Mouse (Mus musculus) gastrocnemius, postnatal 10 days (tissue): ENCODE measurements at regions not wholly inside any gene's neighbourhood (a gene's known extent, or its start where the extent isn't known, plus 50 kb on each side); places are given as distances from the start of the nearest gene placed in this dataset.

Experiments
- DNase-seq: peaks from one replicate; pipeline ENCODE4 v3.0.0; 2021; ENCODE audit warnings: mixed read lengths

DNA sequence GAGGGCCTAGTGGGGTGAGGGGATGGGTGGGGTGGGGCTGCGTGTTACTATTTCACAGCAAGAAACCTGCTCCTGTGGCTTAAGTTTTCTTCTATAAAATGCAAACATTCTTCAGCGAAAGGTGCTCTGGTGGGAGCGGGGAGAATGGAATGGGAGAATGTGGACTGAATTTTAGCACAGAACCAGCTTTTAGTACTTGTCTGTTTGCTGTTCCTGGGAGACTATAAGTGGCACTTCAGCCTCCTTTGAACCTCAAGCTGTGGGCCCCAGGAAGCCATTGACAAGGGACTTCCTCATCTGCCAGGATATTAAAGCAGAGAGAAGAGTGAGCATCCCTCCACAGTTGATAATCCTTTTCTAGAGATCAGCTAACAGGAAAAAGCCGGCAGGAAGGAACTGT, 580.2 kb downstream of the Zfp706 start:
- DNase-seq, result no peak

DNA sequence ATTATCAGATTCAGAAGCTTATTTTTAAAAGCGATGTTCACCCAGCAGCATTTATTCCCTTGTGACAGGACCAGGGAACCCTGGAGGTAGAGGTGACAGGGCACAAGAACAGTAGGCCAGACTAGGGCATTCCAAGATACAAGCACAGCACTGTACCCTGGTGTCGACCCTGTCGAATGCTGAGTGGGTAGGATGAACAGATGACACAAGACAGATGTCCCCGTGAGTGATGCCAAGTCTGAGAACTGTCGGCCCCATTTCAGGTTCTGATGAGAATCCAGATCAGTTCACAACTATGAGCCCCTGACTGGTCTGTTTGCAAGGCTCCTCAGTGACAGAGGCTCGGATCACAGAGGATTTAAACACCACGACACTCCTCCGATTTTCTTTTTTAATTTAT, 581.7 kb downstream of the Zfp706 start:
- no peak for DNase-seq

DNA sequence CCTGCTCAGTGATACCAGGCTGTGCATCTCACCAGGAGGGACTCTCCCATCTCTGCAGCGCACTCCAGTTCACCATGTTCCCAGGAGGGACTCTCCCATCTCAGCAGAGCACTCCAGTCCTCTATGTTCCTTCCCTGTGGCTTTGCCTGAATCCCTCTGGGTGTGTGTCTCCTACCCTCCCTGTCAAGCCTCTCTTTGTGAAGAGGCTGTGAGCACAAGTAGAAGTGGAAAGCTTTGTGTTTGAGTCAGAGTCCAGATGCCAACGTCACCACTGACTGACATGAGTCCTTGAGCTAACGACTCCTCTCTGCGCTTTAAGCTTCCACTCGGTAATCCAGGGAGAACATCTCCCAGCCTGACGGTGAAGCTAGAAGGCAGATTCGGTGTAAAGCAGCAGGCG, 583.5 kb downstream of the Zfp706 start:
- no peak for DNase-seq

DNA sequence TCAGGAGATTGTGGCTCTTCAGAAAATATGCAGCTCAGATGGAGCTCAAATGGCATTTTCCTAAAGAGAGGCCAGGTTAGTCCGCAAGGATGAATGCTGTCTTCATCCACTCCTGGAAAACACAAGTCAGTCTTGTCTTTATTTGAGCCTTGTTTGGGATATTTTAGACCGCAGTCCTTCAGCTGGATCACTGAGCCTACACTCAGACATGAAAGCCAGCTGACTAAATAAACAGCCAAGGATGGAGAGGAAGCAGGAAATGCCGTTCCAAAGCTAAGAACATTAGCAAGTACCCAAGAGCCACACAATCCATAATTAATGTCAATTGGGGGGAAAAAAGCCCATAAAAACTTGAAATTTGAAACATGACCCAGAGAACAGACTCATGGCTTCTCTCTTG, 584.8 kb downstream of the Zfp706 start:
- no peak for DNase-seq

DNA sequence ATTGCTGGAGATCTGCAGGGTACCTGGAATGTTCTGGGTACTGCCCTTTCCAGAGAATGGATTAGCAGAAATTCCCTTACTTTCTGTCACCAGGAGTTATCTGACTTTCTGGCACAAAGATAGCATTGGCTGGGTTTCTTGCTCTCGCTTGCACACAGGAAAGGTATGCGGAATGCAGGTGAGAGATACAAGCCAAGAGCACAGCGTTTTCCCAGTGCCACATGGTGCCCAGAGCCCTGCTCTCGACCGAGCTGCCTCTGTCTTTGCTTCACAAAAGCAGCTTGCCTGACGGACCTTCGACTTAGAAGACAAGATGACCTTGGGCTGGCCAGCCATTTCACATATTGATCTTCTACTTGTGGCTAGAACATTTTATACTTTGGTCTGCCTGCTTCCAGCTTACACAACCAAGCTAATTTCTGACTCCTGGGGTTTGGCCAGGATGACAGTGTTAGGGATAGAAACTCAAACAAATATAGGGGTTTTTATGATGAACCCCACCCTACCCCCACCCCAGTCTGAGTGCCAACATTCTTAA, 587.6 kb downstream of the Zfp706 start:
- no peak for DNase-seq

DNA sequence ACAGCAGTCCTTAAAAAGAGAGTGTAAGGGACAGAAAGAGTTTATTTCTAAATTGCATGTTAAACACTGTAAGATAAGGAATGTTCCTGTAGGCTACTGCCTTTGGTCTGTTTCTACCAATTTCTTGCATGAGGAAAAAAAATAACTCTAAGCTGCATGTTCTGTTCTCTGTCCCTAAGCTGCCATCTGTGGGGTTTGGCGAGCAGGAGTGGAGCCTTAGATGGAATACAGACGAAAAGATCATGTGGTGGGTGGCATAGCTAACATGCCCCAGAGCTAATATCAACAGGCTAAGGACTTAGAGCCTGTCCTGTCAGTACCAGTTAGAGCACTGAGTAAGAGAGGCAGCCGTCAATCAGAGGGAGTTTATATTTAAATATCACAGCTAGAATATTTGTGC, 590.1 kb downstream of the Zfp706 start:
- DNase-seq, result no peak

DNA sequence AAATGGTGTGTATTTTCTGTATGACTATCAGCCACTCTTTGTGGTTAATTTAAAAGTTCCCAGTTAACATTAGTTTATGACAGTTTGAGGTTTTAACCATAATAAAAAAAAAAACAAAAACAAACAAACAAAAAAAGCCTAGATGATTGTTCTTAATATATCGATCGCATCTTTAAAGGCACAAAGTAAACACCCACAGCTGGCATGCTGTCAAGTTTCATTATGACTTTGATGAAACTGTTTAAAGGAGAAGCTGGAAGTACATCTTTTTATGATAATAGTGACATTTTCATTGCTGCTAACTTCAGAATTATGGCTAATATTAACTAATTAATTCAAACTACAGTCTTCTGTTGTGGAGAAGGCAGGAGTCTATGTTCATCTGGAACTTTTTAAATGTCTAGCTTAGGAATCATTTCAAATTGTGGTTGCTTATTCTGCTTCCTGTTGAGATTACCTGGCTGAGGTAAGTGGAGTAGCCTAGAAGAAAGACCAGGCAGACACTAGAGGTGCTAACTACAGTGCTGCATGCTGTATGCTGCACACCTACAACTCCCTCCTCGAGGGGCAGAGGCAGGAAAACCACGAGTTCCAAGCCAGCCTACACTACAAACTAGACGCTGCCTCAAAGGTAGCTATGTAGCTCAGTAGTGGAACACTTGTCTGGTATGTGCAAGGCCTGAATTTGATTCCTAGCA, 591.9 kb downstream of the Zfp706 start:
- no peak for DNase-seq

DNA sequence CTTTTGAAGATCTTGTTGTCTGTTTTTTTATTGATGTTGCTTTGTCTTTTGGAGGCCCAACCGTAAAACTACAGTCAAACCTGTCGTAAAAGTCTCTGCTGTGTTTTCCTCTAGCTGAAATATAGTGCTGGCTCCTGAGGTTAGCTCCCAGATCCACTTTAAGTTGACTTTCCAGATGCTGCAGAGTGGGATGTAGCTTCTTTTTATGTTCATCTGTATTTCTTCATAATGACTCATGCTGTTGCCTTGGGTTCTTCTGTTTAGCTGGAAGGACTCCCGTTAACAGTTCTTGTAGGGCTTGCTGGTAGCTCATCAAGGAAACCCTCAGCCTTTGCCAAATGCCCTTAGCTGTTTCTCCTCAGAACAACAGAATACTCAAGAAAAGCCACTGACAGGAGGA, 595.6 kb downstream of the Zfp706 start:
- DNase-seq, result no peak

DNA sequence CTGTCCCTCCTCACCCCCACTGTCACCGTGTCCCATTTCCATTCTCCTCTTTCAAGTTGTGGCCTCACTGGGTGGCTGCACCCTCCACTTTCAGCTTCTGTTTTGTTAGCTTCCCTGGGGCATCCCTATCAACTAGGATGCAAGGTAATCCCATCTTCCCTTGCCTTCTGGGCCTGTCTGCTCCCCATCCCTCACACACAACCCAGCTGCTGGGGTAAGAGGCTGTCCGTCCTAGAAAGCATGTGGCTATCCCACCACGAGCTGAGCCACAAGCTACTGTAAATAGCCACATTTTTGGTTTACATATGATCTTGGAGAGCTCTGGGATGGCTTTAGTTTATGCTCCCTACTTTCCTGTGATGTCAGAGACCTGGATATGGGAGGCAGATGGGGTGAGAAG, 602.1 kb downstream of the Zfp706 start:
- DNase-seq, result no peak

DNA sequence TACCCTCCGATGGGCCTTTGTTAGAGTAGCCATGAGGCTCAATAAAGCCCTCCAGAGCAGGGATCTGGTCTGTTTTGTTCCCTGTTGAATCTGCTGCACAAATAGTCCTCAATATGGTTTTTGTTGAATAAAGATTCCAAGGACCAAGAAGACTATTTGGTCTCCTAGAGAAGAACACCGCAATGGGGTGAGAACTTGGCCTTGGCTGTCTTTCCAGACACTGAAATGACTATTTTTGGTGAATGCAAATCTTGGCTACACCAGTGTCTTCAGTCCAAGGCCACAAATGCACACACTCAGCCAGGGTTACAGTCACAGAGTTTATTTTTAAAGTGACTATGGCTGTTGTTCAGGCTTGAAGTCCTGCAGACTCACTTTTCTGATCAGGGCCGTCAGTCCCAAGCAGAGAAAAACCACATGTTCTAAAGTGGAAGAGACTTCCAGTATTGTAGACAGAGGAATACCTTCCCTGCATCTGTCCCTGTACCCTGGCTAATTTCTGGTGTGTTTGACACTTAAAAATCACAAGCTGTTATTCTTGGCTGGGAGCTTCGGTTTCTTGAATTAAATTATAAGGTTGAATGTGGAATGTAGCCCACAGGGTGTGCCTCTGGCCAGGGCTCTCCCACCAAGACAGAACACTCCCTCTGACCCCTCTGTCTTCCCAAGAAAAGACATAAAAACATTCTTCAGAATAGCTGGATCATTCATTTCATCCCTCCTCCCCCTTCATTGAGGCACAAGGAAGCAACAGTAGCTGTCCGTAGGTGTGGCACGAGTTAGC, 604.0 kb downstream of the Zfp706 start:
- DNase-seq, result no peak

DNA sequence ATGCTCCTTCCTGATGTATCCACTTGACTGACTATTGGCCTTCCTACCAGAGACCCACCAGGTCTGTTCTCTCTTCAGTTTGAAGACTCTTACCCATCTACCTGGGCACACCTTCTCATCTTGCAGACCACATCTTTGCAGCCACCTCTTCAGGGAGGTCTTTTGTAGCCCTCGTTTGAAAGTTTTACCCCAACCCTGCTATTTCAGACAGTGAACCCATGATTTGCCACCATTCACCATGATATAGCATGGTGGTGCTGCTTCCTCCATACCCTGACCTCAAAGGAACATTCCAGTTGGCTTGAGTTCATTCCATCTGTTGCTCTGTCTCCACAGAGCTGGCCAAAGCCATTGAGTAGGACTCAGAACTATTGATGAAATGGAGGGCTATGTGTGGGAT, 605.5 kb downstream of the Zfp706 start:
- DNase-seq, result no peak

DNA sequence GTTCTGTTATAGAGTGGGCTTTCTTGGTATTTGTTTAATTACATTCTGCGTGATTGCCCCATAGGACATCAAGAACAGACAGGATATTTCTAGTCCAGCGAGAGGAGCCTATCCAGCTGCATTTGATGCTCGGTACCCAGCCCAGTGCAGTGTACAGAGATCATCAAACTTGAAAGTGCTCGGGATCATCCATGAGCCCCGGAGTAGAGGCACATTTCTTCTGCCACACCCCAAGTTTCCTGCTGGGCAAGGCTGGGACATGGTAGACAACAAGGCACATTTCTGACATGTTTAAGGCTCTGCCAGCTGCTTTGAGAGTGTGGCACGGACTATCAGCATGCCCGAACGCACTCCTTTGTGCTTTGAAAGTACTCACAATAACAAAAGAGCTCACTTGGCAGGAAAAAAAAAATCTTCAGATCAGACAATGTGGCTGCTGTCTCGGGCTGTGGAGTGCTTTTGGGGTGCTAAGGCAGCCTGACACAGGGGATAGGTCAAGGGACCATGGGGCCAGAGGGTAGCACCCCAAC, 607.2 kb downstream of the Zfp706 start:
- DNase-seq, result no peak

DNA sequence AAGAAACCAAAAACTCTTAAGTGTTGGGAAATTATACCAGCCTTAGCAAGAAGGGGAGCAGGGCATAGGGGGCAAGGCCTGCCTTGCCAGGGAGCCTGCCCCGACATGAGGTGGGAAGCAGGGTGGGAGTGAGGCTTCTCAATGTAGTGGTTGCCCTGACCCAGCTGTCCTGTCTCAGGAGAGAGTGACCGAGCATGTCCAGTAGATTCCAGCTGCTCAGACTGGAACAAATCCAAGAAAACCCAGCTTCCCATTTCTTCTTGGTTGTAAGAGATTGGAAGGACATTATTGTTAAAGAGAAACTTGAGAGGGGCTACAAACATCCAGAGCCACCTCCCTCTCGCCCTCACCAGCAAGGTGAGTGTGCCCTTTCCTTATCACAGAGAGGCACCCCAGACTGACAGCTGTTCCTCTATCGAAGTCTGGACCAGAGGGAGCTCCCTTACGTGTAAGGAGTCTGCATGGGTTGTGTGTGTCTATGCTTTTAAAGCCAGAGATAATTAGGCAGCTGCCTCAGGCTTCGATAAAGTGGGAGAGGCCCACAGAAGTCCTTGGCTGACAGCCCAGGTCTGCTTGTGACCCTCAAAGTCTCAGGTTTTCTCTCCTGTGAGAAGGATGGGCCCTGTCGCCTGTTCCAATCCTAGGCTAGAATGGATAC, 608.1 kb downstream of the Zfp706 start:
- peak; percentile 15 for DNase-seq

DNA sequence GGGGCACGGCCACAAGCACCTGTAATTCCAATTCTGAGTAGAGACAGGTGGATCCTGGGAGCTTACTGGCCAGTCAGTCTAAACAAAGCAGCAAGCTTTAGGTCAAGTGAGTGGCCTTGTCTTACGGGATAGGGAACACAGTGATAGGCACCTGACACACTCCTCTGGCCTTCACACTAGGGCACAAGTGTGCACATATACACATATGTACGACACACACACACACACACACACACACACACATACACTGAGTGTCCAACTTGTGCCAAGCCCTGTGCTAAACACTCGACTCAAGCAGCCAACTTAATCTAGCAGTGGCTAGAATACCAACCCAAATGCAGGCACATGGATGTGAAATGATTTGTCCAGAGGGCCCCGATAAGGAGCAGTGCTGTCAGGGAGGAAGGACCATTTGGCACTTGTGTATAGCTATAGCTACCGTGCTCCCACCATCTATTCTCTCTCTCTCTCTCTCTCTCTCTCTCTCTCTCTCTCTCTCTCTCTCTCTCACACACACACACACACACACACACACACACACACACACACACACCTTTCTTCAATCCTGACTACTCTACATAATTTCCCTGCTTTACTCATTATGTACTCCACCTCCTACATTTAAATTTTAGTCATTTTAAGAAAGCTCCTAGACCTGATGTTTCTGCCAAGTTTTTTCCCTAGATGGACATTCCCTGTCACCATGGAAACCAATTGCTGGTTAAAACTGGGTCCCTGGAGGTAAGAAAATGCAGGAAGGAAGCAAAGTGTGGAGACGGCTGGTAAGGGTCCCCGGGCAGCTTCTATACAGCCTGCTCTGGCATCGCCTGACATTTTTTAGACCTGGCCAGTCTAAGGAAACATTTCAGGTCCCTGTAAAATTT, 609.2 kb downstream of the Zfp706 start:
- no peak for DNase-seq

DNA sequence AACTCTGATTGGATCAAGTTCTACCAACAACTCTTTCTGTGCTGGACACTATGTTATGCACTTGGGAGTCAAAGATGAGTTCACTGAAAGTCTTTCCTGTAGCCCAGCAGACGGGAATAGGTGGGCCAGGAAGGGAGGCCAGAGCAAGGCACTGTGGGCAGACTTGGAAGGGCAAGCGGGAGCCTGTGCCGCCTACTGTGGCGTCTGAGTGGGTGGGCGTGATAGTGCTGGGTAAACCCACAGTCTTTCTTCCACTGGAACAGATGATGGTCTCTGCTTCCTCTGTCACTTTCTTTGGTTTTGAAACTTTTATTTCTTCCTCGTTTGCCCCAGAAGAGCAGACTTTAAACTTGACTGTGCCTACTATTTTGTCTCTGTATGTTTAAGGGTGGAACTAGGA, 610.8 kb downstream of the Zfp706 start:
- DNase-seq, result no peak

DNA sequence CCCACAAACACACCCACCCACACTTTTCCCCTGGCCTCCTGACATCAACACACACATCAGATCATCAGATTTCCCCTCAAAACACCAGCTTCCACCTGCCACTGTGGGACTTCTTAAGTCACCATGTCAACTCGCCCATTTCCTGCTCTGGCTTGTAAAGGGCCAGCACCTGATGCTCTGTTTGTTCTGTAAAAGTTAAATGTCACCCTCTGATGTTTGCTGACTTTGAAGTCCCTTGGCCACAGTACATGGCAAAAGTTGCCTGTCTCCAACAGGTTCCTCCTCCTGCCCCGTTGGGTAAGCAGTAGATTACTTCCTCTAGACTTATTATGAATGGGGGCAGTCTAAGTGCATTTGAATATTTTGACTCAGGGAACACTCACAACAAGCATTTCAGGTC, 611.3 kb downstream of the Zfp706 start:
- no peak for DNase-seq

DNA sequence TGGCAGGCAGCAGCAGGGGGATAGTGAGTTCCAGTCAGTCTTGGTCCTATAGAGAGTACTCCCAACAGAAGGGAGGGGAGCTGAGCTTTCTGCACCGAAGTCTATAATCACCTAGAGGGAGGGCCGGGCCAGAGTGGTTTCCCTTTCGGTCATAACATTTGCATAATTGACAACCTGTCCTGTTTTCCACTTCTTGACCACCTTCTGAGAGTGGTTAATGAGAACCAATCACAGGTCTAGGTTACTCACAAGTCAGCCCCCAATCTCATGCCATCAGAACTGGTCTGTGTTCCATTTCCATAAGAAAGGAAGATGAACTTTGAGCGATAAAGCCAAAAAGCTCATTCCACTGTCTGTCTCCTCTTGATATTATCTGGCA, 611.9 kb downstream of the Zfp706 start:
- no peak for DNase-seq

DNA sequence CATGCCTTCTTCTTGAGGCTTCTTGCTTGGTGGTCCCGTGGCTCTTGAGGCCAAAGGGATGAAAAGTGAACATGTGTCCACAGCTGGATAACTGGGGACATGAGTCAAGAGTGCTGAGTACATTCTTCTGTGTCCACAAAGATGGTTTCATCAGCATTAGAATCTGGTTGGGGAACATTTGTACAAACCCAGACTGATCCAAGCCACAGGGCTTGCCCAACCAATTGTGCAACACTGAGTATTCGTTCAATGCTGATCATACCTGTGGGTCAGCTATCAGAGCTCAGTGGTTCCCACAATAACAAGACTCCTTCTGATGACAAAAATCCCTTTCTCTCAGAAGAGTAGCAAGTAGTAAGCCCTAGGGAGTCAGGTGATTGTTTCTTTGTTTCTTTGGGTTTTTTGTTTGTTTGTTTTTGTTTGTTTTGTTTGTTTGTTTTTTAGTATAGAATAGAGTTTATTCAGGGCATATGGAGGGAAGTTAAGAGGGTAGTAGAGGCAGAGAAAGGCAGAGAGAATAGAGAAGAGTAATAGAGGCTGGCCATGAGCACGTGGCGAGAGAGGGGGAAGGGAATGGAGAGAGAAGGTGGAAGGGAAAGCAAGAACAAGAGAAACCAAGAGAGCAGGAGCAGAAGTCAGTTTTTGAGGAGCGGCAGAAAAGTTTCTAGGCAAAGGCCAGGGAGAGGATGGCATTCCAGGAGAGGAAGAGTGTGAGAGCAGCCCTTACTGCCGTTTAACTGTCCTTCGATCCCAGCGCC, 612.5 kb downstream of the Zfp706 start:
- DNase-seq, result no peak

DNA sequence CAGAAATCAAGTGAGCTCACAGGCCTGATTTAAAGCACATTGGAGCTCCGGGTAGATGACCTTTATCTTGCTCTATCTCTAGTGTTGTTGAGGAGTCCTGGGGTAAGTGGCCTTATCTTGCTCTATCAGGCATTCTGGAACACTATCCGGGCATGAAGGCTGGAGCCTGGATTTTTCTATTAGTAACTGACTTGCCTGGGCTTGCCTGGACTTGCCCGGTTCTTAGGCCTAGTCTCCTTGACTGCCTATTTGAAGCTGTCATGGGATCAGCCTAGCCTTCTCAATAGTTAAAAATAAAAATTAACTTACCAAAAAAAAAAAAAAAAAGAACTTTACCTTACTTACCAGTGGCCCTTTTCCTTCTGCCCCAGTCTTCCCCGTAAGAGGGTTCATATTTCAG, 617.8 kb downstream of the Zfp706 start:
- DNase-seq, result no peak

DNA sequence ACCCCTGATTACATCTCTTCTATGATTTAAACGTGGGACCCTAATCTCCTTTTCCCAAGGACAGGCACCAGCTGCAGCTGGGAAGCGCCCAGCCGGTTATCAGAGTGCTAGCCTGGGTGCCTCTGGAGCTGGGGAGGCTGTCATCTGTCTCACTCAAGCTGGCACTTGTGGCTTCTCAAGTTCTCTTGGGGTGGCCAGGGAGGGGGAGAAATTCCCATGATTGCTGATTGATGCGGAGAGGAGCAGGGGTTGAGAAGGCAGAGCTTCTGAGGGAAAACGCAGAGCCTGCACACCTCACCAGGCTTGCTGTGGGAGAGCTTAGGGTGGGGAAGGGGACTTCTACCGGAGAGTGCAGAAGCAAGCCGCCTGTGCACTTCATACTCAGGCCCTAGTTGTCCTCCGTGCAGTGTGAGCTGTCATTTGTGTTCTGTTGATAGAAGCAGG, 626.3 kb downstream of the Zfp706 start:
- no peak for DNase-seq
